Mouse (Mus musculus) myocyte (in vitro differentiated cells): ENCODE measurements around the gene Psors1c2.

Experiments
- CEBPB ChIP-seq: IDR thresholded peaks from 2 replicates; pipeline ENCODE4 v1.6.1; 2011; ENCODE audit warnings: mild to moderate bottlenecking, moderate library complexity; ENCODE audit not compliant: poor library complexity, insufficient read depth, severe bottlenecking
- E2F4 ChIP-seq: IDR thresholded peaks from one replicate; pipeline ENCODE4 v1.6.1; 2011; ENCODE audit warnings: mild to moderate bottlenecking, control low read depth, moderate library complexity; ENCODE audit not compliant: insufficient read depth
- MAX ChIP-seq: IDR thresholded peaks from one replicate; pipeline ENCODE4 v1.6.1; 2011; ENCODE audit warnings: low read depth, mild to moderate bottlenecking, control low read depth
- MYOD1 ChIP-seq, 3 experiments: IDR thresholded peaks; one replicate each; pipeline ENCODE4 v1.6.1; 2011; ENCODE audit warnings: control low read depth in 2 of 3, low read depth in 2 of 3, mild to moderate bottlenecking in 2 of 3, moderate library complexity in 1 of 3; ENCODE audit not compliant: insufficient read length in 2 of 3, control insufficient read depth in 1 of 3
- MYOG ChIP-seq, 3 experiments: IDR thresholded peaks; one replicate each; pipeline ENCODE4 v1.6.1; 2011; ENCODE audit warnings: control low read depth in 2 of 3, low read depth in 2 of 3, mild to moderate bottlenecking in 2 of 3; ENCODE audit not compliant: insufficient read length in 2 of 3, control insufficient read depth in 1 of 3, insufficient read depth in 1 of 3
- POLR2A ChIP-seq: IDR thresholded peaks from one replicate; pipeline ENCODE4 v1.6.1; 2011; ENCODE audit warnings: low read depth, mild to moderate bottlenecking, control low read depth, moderate library complexity; ENCODE audit not compliant: insufficient read length
- POLR2AphosphoS2 ChIP-seq: IDR thresholded peaks from one replicate; pipeline ENCODE4 v1.6.1; 2011; ENCODE audit warnings: low read depth, control low read depth; ENCODE audit not compliant: insufficient read length
- REST ChIP-seq: IDR thresholded peaks from one replicate; pipeline ENCODE4 v1.6.1; 2011; ENCODE audit warnings: mild to moderate bottlenecking, control low read depth, moderate library complexity; ENCODE audit not compliant: insufficient read depth, insufficient read length
- SRF ChIP-seq: IDR thresholded peaks from one replicate; pipeline ENCODE4 v1.6.1; 2011; ENCODE audit warnings: low read depth; ENCODE audit not compliant: control insufficient read depth, insufficient read length
- TCF12 ChIP-seq: IDR thresholded peaks from one replicate; pipeline ENCODE4 v1.6.1; 2011; ENCODE audit warnings: mild to moderate bottlenecking, control low read depth; ENCODE audit not compliant: poor library complexity, insufficient read depth, severe bottlenecking
- USF1 ChIP-seq: IDR thresholded peaks from one replicate; pipeline ENCODE4 v1.6.1; 2011; ENCODE audit warnings: low read depth, mild to moderate bottlenecking, control low read depth, moderate library complexity

GRCm38 (mm10) chr17:35484066-35484465 is 48.9 kb upstream of the Psors1c2 start:
- TF ChIP-seq POLR2A, result no peak
- no peak for TF ChIP-seq E2F4
- no peak for TF ChIP-seq MYOG (IDR thresholded peaks at IDR 0.05; ENCODE audit: control insufficient read depth in 1 of 3, insufficient read depth in 1 of 3, insufficient read length in 2 of 3, low read depth in 2 of 3)
- TF ChIP-seq POLR2AphosphoS2, result no peak
- no peak for TF ChIP-seq TCF12
- TF ChIP-seq USF1, result no peak
- TF ChIP-seq REST, result no peak
- TF ChIP-seq MAX, result no peak
- TF ChIP-seq CEBPB, result no peak
- no peak for TF ChIP-seq MYOD1 (IDR thresholded peaks at IDR 0.05; ENCODE audit: control insufficient read depth in 1 of 3, insufficient read length in 2 of 3, low read depth in 2 of 3)
- no peak for TF ChIP-seq SRF
